Mouse (Mus musculus): ENCODE results near the gene Mfsd11. TPM values are rescaled to one million over a fixed set of nuclear protein-coding genes. Genes with fewer than 3 reads are reported as not detected.

Mfsd11 gene
- polyA plus RNA-seq, 1 experiment = not detected

DNA sequence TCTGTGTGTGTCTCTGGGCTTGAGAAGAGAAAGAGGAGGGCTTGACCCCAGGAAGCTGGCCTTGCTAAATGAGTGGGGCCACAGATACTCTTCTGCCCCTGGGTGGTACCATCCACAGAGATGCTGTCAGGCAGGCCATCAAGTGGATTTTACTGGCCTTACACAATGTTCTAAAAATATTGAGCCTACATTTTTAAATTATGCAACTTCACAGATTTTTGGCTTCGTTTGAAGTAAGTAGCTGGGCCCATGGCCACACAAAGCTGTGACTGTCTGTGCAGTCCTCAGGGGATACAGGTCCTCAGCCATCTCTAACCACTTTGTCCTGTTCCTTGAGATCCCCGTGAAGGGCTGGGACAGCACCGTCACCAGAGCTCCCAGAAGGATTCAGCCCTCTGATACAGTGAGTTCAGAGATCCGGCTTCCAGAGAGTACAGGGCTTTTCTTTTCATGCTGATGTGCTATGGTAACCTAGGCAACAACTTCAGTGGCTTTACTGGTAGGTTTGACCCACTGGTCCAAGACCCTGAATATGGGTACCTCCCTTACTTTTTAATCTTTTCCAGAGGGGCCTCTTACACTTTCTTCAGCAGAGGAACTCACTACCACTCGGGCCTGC is 62.1 kb downstream of the Mfsd11 start:
- Histone ChIP-seq H3K4me3 (ENCODE audit: insufficient read depth, low read depth, low read length) (no peak overlapping the region), H3K27ac (ENCODE audit: insufficient read depth, low read depth, low read length) (no peak overlapping the region), H3K4me1 (ENCODE audit: control insufficient read depth, insufficient read depth, low read length) (peaks cover 17% of the 10 kb centered on the region)
- WGBS = 81% methylated on average over 5 of the region's 5 CpGs
- TF ChIP-seq CTCF (IDR thresholded peaks at IDR 0.05; ENCODE audit: insufficient read depth, low read depth, low read length) (no peak), POLR2A (IDR thresholded peaks at IDR 0.05; ENCODE audit: insufficient read depth, low read depth, low read length) (no peak)

DNA sequence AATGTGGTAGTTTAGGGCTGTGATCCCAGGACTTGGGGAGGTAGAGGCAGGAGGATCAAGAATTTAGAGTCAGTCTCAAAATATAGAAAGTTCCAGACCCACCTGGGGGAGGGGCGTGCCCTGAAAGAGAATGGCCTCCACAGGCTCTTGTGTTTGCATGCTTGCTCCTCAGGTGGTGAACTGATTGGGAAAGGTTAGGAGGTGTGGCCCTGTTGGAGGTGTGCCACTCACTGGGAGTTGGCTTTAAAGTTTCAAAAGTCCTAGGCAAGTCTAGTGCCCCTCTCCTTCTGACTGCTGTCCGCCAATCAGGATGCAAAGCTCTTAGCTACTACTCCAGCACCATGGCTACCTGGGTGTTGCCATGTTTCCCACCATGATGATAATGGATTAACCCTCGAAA is 63.0 kb downstream of the Mfsd11 start:
- 98% methylated on average over 3 of the region's 3 CpGs for WGBS
- peaks cover 26% of the 10 kb centered on the region for H3K4me1 ChIP-seq (ENCODE audit: control insufficient read depth, insufficient read depth, low read length)
- no peak overlapping the region for H3K4me3 ChIP-seq (ENCODE audit: insufficient read depth, low read depth, low read length)
- H3K27ac ChIP-seq (ENCODE audit: insufficient read depth, low read depth, low read length) = no peak overlapping the region
- no peak for TF ChIP-seq POLR2A (IDR thresholded peaks at IDR 0.05; ENCODE audit: insufficient read depth, low read depth, low read length)
- no peak for TF ChIP-seq CTCF (IDR thresholded peaks at IDR 0.05; ENCODE audit: insufficient read depth, low read depth, low read length)

DNA sequence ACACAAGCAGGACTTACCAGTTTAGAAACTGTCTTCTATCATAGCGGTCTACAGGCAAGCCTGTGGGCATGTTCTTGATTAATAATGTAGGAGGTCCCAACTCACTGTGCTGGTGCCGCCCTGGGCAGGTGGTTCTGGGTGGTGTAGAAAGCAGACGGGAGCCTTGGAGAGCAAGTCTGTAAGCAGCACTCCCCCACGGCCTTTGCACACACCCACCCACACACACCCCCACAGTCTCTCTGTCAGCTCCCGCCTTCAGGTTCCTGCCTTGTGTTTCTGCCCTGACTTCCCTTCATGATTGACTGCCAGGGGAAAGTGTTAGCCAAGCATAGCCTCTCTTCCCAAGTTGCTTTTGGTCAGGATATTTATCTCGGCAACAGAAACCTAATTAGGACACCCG is 65.1 kb downstream of the Mfsd11 start:
- no peak for TF ChIP-seq CTCF (IDR thresholded peaks at IDR 0.05; ENCODE audit: insufficient read depth, low read depth, low read length)
- TF ChIP-seq POLR2A (IDR thresholded peaks at IDR 0.05; ENCODE audit: insufficient read depth, low read depth, low read length) = no peak
- Histone ChIP-seq H3K27ac (ENCODE audit: insufficient read depth, low read depth, low read length) (no peak overlapping the region), H3K4me3 (ENCODE audit: insufficient read depth, low read depth, low read length) (no peak overlapping the region), H3K4me1 (ENCODE audit: control insufficient read depth, insufficient read depth, low read length) (peaks cover 37% of the 10 kb centered on the region)
- WGBS = 49% methylated on average over 7 of the region's 7 CpGs

DNA sequence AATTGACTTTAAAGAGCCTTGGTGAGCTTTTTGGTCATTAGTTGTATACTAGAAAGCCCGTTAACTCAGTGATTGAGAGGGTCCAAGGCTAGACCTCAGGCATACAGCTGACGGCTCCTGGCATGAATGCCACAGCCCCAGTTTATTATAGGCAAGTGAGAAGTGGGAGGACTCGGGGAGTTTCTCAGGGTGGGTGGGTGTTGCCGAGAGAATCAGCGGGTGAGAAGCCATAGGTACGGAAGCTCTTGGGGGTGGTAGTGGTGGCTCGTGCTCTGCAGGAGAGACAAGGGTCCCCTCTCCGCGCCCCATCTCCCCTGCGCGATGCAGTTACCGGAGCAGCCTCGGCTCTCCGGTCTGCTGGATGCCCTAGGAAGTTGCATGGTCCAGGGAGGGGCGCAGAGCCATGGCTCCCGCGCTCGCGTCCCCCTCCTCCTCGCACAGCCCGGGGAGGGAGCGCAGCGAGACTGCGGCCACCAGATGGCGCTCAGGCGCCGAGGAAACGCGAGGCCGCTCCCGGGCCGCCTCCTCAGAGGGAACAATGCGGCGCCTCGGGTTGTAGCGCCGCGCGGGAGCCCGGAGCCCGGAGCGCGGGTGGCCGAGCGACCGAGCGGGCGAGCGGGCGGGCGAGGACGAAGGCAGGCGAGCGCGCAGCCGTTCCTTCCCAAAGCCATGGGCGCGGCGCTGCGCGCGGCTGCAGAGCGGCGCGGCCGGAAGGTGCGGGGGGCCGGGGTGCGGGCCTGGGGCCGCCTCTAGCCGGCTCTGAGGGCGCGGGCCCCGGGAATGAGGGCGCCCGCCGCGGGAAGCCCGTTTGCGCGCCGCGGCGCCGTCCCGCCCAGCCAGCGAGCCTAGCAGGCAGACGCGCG is 66.3 kb downstream of the Mfsd11 start, which contains the start of gene Mgat5b:
Mgat5b (plus strand) TSS at position 541 of the 863 bp plus-strand sequence.
- 1% methylated on average over 90 of the region's 90 CpGs for WGBS
- peak within 1 kb of the TSS; percentile 51 for H3K4me3 ChIP-seq (ENCODE audit: insufficient read depth, low read depth, low read length)
- TF ChIP-seq POLR2A (IDR thresholded peaks at IDR 0.05; ENCODE audit: insufficient read depth, low read depth, low read length) (no peak), CTCF (IDR thresholded peaks at IDR 0.05; ENCODE audit: insufficient read depth, low read depth, low read length) (peak; percentile 99)
- 0 out of 2 replicates have a peak within 1 kb of the TSS, but pooled peaks have one; percentile 36 for H3K27ac ChIP-seq (ENCODE audit: insufficient read depth, low read depth, low read length)
- H3K4me1 ChIP-seq (ENCODE audit: control insufficient read depth, insufficient read depth, low read length) = peaks cover 37% of the 10 kb centered on the region

DNA sequence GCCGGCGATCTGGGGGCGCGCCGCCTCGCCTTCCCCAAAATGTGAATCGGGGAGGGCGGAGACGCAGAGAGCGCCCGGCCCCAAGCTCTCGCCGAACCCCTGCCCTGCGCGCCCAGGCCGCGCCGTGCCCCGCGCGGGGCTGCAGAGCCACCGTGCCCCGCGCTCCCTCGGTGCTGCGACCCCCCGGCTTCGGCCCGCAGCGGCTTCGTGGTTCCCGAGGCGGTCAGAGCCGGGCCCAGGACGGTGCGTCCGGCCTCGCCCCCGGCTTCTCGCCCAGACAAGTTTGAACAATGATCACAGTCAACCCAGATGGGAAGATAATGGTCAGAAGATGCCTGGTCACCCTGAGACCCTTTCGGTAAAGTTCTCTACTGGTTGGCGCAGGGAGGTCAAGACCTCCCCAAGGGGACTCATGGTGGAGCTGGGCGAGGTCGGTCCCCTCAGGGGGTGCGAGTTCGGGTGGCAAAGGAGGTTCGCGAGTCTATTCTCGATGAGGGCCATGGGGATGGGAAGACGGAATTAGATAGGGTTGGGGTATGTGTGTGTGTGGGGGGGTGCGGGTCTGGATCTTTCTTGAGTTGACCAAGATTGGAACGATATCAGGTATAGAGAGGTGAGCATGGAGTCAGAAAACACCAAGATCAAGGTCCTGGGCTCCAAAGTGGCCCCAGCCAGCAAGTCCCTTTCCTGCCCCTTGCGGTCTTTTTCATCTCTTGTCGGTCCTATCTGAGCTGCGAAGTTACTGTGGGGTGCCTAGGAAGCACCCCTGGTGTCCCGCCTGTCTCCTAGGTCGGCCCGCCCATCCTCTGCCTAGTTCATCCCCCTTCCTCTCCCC is 67.2 kb downstream of the Mfsd11 start:
- Histone ChIP-seq H3K4me3 (ENCODE audit: insufficient read depth, low read depth, low read length) (peak overlapping the region; percentile 51), H3K27ac (ENCODE audit: insufficient read depth, low read depth, low read length) (no peak overlapping the region), H3K4me1 (ENCODE audit: control insufficient read depth, insufficient read depth, low read length) (peaks cover 35% of the 10 kb centered on the region)
- WGBS = 4% methylated on average over 55 of the region's 58 CpGs
- TF ChIP-seq CTCF (IDR thresholded peaks at IDR 0.05; ENCODE audit: insufficient read depth, low read depth, low read length) = 0 out of 2 replicates have a peak, but pooled peaks have one; percentile 24
- TF ChIP-seq POLR2A (IDR thresholded peaks at IDR 0.05; ENCODE audit: insufficient read depth, low read depth, low read length) = no peak

DNA sequence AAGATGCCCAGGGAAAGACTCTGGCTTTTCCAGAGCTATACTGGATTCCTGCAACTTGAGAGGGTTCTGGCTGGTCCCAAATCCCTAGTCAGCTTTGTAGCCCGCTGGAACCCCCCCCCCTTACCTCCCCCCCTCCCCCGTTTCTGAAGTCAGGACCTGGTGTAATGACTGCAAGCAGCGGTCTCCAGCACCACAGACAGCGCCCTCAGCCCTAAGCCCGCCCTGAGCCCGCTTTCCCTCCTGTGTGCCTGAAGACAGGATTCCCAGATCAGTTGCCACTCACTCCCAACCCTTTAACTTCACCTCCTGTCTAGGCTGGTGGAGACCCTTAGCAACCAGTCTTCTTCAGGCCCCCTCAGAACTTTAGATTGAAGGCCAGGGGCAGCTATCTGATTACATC is 68.5 kb downstream of the Mfsd11 start:
- H3K4me1 ChIP-seq (ENCODE audit: control insufficient read depth, insufficient read depth, low read length) = peaks cover 35% of the 10 kb centered on the region
- H3K4me3 ChIP-seq (ENCODE audit: insufficient read depth, low read depth, low read length) = peak overlapping the region; percentile 30; the same call in 1 of the 2 replicates
- TF ChIP-seq CTCF (IDR thresholded peaks at IDR 0.05; ENCODE audit: insufficient read depth, low read depth, low read length) (no peak), POLR2A (IDR thresholded peaks at IDR 0.05; ENCODE audit: insufficient read depth, low read depth, low read length) (no peak)
- 55% methylated on average over 6 of the region's 6 CpGs for WGBS
- no peak overlapping the region for H3K27ac ChIP-seq (ENCODE audit: insufficient read depth, low read depth, low read length)

DNA sequence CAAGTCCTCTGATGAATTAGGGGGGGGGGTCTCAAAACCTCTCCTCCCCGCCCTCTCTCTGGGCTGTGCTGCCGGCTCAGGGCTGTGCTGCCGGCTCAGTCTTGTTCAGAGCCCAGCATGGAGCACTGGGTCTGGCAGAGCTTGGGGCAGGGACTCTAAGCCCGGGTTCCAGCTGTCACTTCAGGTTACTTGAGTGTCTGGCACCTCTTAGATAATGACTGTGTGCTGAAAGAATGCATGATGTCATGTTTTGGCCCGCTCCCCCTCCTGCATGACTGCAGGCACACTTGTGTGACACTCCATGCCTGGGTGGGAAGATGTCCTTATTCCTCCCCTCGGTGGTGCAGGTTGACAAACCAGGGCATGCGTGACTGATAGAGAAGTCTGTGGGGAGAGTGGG is 69.8 kb downstream of the Mfsd11 start:
- 48% methylated on average over 7 of the region's 7 CpGs for WGBS
- no peak overlapping the region for H3K27ac ChIP-seq (ENCODE audit: insufficient read depth, low read depth, low read length)
- TF ChIP-seq CTCF (IDR thresholded peaks at IDR 0.05; ENCODE audit: insufficient read depth, low read depth, low read length) (no peak), POLR2A (IDR thresholded peaks at IDR 0.05; ENCODE audit: insufficient read depth, low read depth, low read length) (no peak)
- no peak overlapping the region for H3K4me3 ChIP-seq (ENCODE audit: insufficient read depth, low read depth, low read length)
- H3K4me1 ChIP-seq (ENCODE audit: control insufficient read depth, insufficient read depth, low read length) = peaks cover 35% of the 10 kb centered on the region

Other genes starting within 250 kb of the Mfsd11 start
- not detected in 2 replicates for gene Rhbdf2, start 225.4 kb upstream of the Mfsd11 start, polyA plus RNA-seq (2012; ENCODE audit: insufficient read depth, insufficient read length, low replicate concordance, missing spikeins)
- gene Prcd, start 198.9 kb upstream of the Mfsd11 start, polyA plus RNA-seq (2012; ENCODE audit: insufficient read depth, insufficient read length, low replicate concordance, missing spikeins) = not detected in 2 replicates
- gene Cygb, start 198.1 kb upstream of the Mfsd11 start, polyA plus RNA-seq (2012; ENCODE audit: insufficient read depth, insufficient read length, low replicate concordance, missing spikeins) = not detected in 2 replicates
- gene St6galnac1, start 76.9 kb upstream of the Mfsd11 start, polyA plus RNA-seq (2012; ENCODE audit: insufficient read depth, insufficient read length, low replicate concordance, missing spikeins) = not detected in 2 replicates
- gene Mxra7, start 24.4 kb upstream of the Mfsd11 start, polyA plus RNA-seq (2012; ENCODE audit: insufficient read depth, insufficient read length, low replicate concordance, missing spikeins) = not detected in 2 replicates
- not detected in 2 replicates for gene Mettl23, start 9.2 kb upstream of the Mfsd11 start, polyA plus RNA-seq (2012; ENCODE audit: insufficient read depth, insufficient read length, low replicate concordance, missing spikeins)
- not detected in 2 replicates for gene Jmjd6, start 9.0 kb upstream of the Mfsd11 start, polyA plus RNA-seq (2012; ENCODE audit: insufficient read depth, insufficient read length, low replicate concordance, missing spikeins)
- not detected in 2 replicates for gene Srsf2, start 654 bp downstream of the Mfsd11 start, polyA plus RNA-seq (2012; ENCODE audit: insufficient read depth, insufficient read length, low replicate concordance, missing spikeins)
- not detected in 2 replicates for gene Mgat5b, start 66.4 kb downstream of the Mfsd11 start, polyA plus RNA-seq (2012; ENCODE audit: insufficient read depth, insufficient read length, low replicate concordance, missing spikeins)

Data from olfactory bulb, adult 2 months (tissue).